Mouse (Mus musculus) liver, adult (tissue): ENCODE data around the gene Zfp1.

Experiments
- GATA4 ChIP-seq: IDR thresholded peaks from 2 replicates; pipeline ENCODE4 v1.6.1; 2014; ENCODE audit warnings: mild to moderate bottlenecking, low read length; ENCODE audit not compliant: insufficient replicate concordance

Zfp1 gene

DNA sequence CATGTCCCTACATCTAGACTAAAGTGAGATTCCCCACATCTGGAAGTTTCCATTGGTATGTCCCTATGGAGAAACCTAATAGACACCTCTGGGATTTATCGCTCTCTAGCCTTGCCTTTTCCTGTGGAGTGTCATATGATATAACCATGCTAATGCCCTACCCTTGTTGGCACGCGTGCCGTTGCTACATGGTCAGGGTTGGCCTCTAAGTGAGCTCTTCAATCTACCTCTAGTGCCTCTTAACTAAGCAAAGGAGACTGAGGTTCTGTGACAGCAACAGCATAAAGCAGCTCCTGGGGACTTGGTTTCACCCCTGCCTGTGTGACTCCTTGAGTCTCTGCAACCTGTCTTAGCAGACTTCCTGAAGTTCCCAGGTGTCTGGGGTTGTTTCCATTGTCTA, 24.9 kb upstream of the Zfp1 start:
- no peak for TF ChIP-seq GATA4

DNA sequence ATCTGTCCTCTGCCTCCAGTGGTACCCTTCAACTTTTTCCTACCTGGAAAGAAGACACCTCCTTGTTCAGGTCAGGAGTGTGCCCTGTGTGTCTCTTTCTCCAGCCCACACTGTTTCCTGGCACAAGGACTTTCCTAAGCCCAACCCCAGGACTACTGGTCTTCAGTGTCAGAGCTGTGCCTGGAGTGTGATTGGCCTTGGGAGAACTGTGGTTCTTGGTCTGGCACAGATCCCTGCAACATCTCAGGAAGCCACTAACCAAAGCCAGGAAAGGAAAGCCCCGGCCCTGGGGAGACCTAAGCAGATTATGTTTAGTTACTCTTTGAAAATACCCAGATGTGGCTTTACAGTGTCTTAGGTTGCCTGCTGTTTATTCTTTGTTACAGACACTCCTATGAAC, 23.3 kb upstream of the Zfp1 start:
- TF ChIP-seq GATA4 = no peak

DNA sequence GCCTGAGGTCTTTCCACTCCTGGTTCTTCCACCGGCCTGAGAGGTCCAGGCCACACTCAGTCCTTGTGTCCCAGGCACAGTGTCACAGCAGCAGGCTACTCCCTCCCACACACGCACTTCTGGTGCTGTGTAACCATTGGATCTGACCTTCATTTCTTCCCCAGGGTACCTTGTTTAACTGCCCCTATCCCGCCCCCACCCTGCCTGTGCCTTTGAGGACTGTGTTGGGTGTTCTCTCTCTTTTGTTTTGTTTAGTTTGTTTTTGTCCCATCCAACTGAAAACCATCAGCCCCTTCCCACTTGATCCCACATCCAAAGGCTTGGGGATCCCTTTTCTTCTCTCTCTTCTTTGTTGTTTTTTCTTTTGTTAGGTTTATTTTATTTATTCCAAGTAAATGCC, 21.1 kb upstream of the Zfp1 start:
- TF ChIP-seq GATA4 = no peak

DNA sequence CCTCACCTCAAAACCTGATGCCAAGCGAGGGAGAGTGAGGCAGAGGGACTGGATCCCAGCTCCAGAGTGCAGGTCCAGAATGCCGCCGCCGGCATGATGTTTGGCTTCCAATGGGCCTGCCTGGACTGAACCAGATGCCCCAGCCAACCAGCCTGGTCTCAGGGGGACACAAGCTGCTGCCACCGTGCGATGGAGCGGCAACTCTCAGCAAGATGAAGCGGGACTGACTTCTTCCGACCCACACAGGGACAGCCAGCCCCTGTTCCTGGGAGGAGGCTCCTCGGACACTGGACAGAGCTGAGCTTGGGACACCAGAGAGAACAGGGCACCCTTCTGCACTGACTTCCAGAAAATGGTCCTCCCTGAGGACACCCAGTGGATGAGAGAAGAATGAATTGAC, 20.6 kb upstream of the Zfp1 start:
- TF ChIP-seq GATA4 = no peak

DNA sequence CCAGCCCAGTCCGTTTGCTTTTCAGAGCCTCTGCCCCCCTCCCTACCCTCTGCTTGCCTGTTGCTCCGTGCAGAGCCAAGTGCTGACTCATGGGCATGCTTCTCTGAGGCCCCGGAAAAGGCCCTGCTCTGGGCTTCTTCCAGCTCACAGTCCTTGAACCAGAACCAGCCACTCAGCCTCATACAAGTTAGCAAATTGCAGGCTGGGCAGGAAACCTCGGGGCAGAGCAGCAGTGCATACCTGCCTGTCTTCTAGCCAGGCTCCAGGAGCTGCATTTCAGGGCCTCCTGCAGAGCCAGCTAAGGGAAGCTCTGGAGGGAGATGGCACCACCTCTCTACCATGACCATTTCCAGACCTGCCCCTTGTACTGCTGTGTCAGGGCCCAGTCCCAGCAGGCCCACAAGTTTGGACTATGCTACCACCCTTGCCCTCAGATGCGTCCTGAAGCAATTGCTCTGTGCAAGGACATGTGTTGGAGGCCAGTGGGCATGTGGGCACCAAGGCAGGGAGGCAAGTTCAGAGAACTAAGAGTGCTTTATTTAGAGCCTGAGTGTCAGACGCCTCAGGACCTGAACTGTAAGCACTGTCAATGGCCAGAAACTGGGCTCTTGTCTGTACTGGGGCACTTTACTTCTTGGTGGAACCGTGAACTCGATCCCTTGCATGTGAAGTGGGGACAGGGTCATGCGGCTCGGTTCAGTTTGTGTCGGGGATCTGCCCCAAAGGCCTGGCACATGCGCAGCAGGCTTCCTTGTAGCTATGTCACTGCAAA, 18.9 kb upstream of the Zfp1 start:
- TF ChIP-seq GATA4 = no peak

DNA sequence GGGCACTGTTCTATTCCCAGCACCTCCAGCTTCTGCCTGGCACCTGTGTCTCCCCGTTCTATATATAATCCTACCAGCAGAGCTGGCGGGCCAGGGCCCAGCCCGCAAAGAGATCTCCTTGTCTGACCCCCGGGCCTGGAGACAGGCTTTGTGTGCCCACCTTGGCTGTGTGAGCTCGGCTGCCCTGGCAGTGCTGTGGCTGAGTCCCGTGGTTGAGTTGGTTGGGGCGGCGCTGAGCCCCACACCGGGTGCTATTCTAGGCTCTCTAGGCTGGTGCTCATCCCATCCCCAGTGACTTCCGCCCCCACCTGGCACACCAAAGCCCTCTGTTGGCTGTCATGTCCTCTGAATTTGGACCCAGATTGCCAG, 18.4 kb upstream of the Zfp1 start:
- TF ChIP-seq GATA4 = no peak

DNA sequence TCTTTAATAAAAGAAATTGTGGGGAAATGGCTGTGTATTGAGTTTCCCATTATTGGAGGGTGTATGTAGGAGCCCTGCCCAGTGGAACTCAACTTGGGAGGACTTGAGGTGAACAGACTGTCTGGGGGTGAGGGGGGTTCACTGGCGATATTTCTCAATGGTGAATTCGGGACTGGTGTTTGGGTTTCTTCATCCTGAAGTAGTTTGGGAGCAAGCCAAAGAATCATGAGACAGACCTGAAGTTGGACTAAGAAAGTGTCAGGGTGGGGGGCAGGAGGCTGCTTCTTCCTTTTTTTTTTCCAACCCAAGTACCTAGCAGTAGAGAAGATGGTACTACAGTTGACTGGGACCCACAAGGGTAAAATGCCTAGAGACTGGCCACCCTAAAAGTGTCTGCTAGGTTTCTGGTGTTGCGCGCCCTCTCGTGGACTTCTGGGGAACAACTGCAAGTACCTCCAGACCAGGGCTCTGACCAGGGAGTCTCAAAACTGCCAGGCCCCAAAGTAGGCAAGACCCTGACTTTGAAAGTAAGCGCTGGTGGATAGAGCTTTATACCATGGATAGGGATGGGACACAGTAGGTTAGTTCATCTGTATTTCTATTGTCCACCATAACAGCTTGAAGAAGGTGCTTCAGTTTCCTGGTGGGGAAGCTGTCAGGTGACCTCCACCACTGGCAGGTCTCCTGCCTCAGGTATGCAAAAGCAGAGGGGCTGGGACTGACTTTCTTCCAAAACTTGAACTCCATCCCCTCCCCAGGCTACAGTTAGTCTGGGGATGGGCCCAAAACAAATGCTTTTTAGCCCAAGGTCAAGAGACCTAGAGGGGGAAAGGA, 17.3 kb upstream of the Zfp1 start:
- TF ChIP-seq GATA4 = no peak

DNA sequence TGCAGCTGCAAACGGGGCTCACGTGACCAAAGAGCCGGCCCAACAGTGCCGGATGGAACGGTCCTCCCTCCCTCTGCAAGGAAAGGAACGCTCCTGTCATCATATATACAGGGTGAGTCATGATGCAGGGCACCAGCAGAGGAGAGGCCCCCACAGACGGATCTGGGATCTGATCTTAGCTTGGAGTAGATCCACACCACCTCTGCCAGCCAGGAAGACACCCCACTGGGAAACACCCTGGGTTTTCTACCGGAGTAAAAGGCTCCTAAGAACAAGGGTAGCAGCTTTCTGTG, 16.7 kb upstream of the Zfp1 start:
- TF ChIP-seq GATA4 = no peak

DNA sequence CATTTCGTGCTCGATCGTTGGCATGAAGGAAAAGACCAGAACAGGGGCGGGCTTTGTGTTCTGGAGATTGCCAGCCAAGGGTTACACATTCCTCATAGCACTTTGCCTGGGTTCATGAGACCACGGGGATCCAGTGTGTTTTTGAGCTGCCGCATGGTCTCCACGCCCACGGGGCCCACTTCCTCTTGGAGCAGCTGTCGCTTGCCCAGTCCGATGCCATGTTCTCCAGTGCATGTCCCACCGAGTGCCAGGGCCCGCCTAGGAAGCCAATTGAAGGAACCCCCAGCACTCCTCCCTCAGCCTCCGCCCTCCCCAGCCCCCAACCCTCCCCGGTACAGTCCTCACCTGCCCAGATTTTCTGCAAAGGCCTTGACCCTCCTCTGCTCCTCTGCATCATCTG, 16.3 kb upstream of the Zfp1 start:
- TF ChIP-seq GATA4 = no peak

DNA sequence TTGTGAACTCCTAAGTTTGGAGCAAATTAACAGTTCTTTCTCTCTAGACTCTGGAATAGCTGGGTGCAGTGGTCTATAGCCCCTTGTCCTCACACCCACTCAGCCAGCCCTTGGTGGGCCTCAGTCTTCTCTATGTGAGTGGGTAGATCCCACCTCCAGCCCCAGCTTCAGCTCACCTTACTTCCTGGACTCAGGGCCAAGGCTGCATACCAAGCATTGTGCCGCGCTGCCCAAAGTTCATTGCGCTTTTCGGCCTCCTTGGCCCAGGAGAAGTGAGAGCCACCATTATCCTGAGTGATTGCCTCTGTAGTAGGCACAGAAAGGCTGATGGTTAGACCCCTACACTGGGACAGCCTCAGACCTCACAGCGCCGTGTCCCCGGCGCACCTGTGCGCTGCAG, 15.3 kb upstream of the Zfp1 start:
- no peak for TF ChIP-seq GATA4

DNA sequence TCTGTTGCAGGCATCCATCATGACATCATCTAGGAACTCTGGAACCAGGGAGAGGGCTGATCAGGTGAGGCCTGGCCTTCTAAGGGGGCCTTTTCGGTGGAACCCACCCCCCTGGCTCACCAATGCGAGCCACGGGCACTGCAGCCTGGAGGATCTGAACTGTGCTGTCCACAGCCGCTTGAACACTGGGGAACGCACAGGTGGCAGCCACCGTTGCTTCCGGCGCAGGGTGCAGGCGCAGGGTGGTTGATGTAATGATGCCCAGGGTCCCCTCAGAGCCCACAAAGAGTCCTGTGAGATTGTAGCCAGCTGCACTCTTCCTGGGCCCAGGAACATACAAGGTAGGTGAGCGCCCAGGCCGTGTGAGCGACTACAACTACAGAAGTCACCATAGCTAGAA, 14.8 kb upstream of the Zfp1 start:
- TF ChIP-seq GATA4 = no peak

DNA sequence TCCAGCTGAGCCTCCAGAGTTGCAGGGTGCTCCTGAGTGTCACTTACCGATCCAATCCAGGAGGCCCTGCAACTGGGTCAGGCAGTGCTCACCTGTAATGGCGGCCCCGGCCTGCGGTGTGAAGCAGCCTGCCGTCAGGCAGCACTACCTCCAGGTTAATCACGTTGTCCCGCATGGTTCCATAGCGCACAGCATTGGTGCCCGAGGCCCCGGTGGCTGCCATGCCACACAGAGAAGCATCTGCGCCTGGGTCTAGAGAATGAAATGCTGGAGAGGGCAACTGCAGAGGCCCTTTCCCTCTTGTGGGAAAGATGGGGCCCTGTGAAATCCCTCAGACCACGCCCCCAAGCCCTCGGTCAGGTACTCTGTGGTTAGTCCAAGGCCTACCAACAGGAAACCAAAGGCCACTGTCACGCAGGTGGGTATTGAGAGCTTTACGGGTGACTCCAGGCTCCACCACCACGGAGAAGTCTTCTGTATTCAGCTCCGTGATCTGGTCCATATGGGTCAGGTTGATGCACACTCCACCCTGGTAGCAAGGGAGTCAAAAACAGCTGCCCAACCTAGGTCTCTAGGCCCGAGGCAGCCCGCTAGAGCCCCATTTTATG, 14.2 kb upstream of the Zfp1 start:
- TF ChIP-seq GATA4 = no peak

DNA sequence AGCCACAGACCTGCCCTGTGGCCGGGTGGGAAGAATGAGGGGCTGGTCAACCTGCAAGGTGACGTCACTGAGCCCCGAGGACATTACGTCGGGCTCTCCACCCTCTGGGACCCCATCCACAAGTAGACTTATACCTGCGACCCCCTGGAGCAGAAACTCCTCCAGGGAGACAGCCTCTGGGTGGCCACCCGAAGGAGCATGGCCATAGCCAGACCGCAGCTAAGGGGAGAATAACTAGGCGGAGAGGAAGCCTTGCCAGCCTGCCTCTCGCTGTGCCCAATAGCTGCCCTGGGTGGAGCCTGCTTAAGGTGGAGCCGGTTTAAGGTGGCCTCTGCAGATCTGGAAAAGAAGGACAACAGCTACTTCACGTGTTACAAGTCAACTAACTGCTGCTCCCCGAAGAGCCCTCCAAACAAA, 13.1 kb upstream of the Zfp1 start, which contains the start of gene Ldhd:
Gene Ldhd (minus strand): TSS at position 270 of the 417 bp plus-strand sequence.
- TF ChIP-seq GATA4 = no peak

DNA sequence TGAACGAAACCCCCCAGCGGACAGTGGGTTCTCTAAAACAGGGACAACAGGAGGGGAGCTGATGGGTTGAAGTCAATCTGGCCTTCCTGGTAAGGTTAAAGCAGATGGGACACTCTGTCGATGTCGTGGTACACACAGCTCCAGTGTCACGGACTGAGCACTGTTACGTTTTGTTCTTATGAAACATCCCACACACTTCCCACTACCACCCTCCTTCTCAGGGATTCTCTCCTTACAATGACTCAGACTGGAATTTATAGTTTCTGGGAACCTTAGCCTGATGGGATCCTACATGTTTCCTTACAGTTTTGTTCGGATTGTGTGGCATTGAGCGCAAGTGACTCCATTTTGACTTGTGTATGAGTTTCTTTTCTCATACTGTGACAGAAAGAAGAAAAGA, 11.6 kb upstream of the Zfp1 start:
- no peak for TF ChIP-seq GATA4

DNA sequence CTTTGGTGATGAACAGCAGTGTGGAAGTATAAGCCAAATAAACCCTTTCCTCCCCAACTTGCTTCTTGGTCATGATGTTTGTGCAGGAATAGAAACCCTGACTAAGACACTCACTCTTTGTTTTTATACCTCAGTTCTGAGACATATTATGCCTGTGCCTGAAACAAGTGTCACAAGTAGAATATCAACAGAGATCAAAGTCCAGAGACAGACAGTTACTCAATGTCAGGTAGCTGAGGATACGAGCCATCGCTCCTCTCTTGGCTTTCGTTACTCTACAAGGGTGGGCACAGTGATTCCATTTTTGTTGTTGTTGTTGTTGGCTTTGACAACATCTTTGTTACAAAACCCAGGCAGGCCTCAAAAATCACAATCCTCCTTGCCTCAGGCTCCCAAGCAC, 10.2 kb upstream of the Zfp1 start:
- TF ChIP-seq GATA4 = no peak

DNA sequence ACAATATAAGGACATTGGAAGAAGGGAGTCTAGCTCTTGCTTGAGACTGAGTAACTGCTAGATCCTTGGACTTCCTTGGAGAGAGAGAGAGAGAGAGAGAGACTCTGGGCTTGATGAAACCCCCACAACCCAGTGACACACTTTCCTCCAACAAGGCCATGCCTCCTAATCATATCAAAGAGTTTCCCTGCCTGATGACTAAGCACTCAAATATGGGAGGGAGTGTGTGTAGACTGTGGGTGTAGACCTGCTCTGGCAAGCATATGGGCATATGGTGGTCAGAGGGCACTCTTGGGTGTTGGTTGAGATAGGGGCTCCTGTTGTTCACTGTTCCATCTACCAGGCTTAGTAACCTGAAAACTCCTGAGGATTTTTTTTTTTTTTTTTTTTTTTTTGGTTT, 5.1 kb upstream of the Zfp1 start:
- no peak for TF ChIP-seq GATA4
